Mouse (Mus musculus) hindbrain, postnatal 0 days (tissue): Measurements from ENCODE around the gene Plxdc2. TPM values are rescaled to one million over a fixed set of nuclear protein-coding genes. Genes with fewer than 3 reads are reported as not detected.

Source experiments
- ATAC-seq: fragments of 200-750 bp; cut with Nextera tagmentation; 2 replicates; pipeline ENCODE4 v1.8.0; 2017; ENCODE audit warnings: mild to moderate bottlenecking, moderate TSS enrichment, moderate library complexity
- DNase-seq: peaks from one replicate; pipeline ENCODE4 v3.0.0-alpha.2; 2015; ENCODE audit warnings: low spot score
- H3K27ac ChIP-seq: fragments of 300-500 bp; sonication (generic); 2 replicates; pipeline ENCODE4 v1.5.1; 2014; ENCODE audit warnings: mild to moderate bottlenecking
- H3K27me3 ChIP-seq: fragments of 300-500 bp; sonication (generic); 2 replicates; pipeline ENCODE4 v1.6.1; 2014; ENCODE audit warnings: low read length, mixed read lengths; ENCODE audit not compliant: insufficient read depth
- H3K36me3 ChIP-seq: fragments of 300-500 bp; sonication (generic); 2 replicates; pipeline ENCODE4 v1.6.1; 2014; ENCODE audit warnings: low read length, mixed read lengths; ENCODE audit not compliant: insufficient read depth
- H3K4me1 ChIP-seq: fragments of 300-500 bp; sonication (generic); 2 replicates; pipeline ENCODE4 v1.6.1; 2014; ENCODE audit warnings: antibody characterized with exemption, low read length, mixed read lengths; ENCODE audit not compliant: insufficient read depth
- H3K4me2 ChIP-seq: fragments of 300-500 bp; sonication (generic); 2 replicates; pipeline ENCODE4 v1.6.1; 2014; ENCODE audit warnings: low read depth, mild to moderate bottlenecking, low read length, moderate library complexity, mixed read lengths
- H3K4me3 ChIP-seq: fragments of 300-500 bp; sonication (generic); 2 replicates; pipeline ENCODE4 v1.5.1; 2014; ENCODE audit warnings: low read length
- H3K9ac ChIP-seq: fragments of 300-500 bp; sonication (generic); replicated peaks from 2 replicates; pipeline ENCODE4 v1.6.1; 2014; ENCODE audit warnings: mild to moderate bottlenecking, low read length, moderate library complexity, mixed read lengths
- H3K9me3 ChIP-seq: fragments of 300-500 bp; sonication (generic); 2 replicates; pipeline ENCODE4 v1.6.1; 2016; ENCODE audit warnings: low read length, mixed read lengths
- CTCF ChIP-seq: IDR thresholded peaks from 2 replicates; pipeline ENCODE4 v1.5.1; 2016; ENCODE audit warnings: antibody characterized with exemption, control low read depth, low read depth
- WGBS: fragments of 180-500 bp; shearing (Covaris S2); extraction: QIAGEN DNeasy Blood & Tissue Kit; methylation state at CpG from one replicate; pipeline ENCODE4 v1.1.7; 2014; 5-methylcytosine and 5-hydroxymethylcytosine counted together
- polyA plus RNA-seq: library from polyadenylated mRNA; unstranded; fragments of >200 nt; fragmentation: Nextera tagmentation; extraction: Ambion mirVana; gene quantifications from 2 replicates; pipeline ENCODE4 v1.2.1, GENCODE M21; 2015
- total RNA-seq: library from RNA; depleted of rRNA; stranded (reverse); fragments of >200 nt; gene quantifications from 2 replicates; pipeline ENCODE4 v1.2.3, GENCODE M21; 2014

Plxdc2 gene
- total and polyA plus RNA-seq, 2 experiments from 2014 or later, result 29.0 to 33.2 TPM

DNA sequence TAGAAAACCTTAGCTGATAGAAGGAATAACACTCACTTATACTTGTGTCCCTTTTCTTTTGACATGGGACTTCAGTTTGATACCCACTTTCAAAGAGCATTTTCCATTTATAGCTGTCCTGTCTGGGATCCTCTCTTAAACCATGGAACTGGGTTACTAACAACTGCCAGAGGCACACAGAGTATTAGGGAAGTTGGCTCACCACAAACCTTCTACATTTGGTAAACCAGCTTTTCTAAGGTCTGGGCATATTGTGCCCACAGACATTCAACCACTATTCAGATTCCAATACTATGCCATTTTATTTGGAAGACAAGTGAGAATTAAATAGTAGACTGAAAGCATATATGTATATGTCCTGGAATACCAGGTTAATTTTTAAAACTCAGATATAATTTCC lies 232.4 kb downstream of the Plxdc2 start:
- H3K27me3 ChIP-seq, result no peaks in the 10 kb centered on the region
- DNase-seq, result no peak
- H3K27ac ChIP-seq, result no peak overlapping the region
- H3K9ac ChIP-seq, result no peak overlapping the region
- no peak overlapping the region for H3K4me2 ChIP-seq
- no peaks in the 10 kb centered on the region for H3K36me3 ChIP-seq
- H3K4me1 ChIP-seq, result no peaks in the 10 kb centered on the region
- H3K9me3 ChIP-seq, result no peaks in the 10 kb centered on the region
- TF ChIP-seq CTCF, result no peak
- ATAC-seq, result no peak
- no peak overlapping the region for H3K4me3 ChIP-seq

DNA sequence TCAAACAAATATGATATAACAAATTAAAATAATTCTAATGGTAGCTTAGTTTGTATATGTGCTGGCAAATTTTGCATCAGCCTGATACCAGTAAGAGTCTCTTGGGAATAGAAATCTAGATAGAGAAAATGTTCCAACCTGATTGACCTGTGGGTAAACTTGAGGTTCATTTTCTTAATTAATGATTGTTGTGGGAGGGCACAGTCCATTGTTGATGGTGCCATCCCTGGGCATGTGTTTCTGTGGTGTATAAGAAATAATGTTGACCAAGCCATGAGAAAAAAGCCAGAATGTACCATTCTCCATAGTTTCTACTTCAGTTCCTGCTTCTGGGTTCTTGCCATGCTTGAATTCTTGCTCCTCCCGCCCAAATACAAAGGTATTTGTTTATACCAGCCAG lies 239.3 kb downstream of the Plxdc2 start:
- no peak for ATAC-seq
- no peaks in the 10 kb centered on the region for H3K27me3 ChIP-seq
- H3K4me3 ChIP-seq, result no peak overlapping the region
- no peak for DNase-seq
- no peak overlapping the region for H3K27ac ChIP-seq
- H3K9ac ChIP-seq, result no peak overlapping the region
- H3K36me3 ChIP-seq, result no peaks in the 10 kb centered on the region
- WGBS, result 68% methylated on average over 1 of the region's 1 CpGs
- H3K4me1 ChIP-seq, result no peaks in the 10 kb centered on the region
- no peaks in the 10 kb centered on the region for H3K9me3 ChIP-seq
- no peak overlapping the region for H3K4me2 ChIP-seq
- TF ChIP-seq CTCF, result no peak

DNA sequence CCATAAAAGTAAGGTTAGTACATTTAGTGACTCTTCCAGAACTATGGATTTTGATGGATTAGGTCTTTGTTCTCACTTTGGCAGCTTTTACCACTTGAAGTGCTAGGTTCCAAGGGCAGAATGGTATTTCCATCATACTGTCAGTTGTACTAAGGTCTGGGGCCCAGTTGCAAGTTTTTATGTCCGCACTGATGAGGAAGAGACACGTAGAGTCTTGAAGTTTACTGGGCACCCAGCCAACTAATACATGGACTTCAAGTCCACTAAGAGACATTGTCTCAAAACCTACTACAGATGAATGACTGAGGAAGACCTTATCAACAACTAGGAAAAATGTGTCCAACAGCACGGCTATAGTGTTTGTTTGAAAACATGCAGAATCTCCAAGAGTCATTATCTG lies 242.1 kb downstream of the Plxdc2 start:
- H3K27ac ChIP-seq, result no peak overlapping the region
- no peaks in the 10 kb centered on the region for H3K36me3 ChIP-seq
- no peak for DNase-seq
- H3K9me3 ChIP-seq, result no peaks in the 10 kb centered on the region
- no peak overlapping the region for H3K9ac ChIP-seq
- no peak for TF ChIP-seq CTCF
- WGBS, result 55% methylated on average over 3 of the region's 3 CpGs
- no peak for ATAC-seq
- no peak overlapping the region for H3K4me3 ChIP-seq
- H3K27me3 ChIP-seq, result no peaks in the 10 kb centered on the region
- H3K4me2 ChIP-seq, result no peak overlapping the region
- no peaks in the 10 kb centered on the region for H3K4me1 ChIP-seq

DNA sequence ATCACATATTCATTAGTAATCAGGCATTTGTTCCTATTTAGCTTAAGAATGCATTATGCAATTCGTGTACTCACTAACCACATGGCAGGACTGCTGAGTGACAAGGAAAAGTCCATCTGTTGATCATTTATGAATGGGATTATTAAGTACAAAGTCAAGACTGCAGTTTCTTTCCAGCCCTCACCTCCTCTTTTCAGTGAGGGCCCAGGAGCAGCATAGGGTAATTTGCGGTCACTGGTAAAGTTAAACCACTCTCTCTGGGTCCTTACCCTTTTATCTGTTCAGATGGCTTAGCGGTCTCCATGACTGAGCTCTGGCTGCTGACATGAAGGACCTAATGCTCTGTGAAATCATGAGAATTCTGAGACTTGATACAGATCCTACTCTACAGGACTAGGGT lies 248.2 kb downstream of the Plxdc2 start:
- no peak overlapping the region for H3K4me3 ChIP-seq
- H3K36me3 ChIP-seq, result no peaks in the 10 kb centered on the region
- no peak overlapping the region for H3K27ac ChIP-seq
- ATAC-seq (no peak), DNase-seq (no peak)
- no peaks in the 10 kb centered on the region for H3K4me1 ChIP-seq
- no peak overlapping the region for H3K9ac ChIP-seq
- no peaks in the 10 kb centered on the region for H3K9me3 ChIP-seq
- WGBS, result 80% methylated on average over 3 of the region's 3 CpGs
- H3K4me2 ChIP-seq, result no peak overlapping the region
- no peaks in the 10 kb centered on the region for H3K27me3 ChIP-seq
- no peak for TF ChIP-seq CTCF

DNA sequence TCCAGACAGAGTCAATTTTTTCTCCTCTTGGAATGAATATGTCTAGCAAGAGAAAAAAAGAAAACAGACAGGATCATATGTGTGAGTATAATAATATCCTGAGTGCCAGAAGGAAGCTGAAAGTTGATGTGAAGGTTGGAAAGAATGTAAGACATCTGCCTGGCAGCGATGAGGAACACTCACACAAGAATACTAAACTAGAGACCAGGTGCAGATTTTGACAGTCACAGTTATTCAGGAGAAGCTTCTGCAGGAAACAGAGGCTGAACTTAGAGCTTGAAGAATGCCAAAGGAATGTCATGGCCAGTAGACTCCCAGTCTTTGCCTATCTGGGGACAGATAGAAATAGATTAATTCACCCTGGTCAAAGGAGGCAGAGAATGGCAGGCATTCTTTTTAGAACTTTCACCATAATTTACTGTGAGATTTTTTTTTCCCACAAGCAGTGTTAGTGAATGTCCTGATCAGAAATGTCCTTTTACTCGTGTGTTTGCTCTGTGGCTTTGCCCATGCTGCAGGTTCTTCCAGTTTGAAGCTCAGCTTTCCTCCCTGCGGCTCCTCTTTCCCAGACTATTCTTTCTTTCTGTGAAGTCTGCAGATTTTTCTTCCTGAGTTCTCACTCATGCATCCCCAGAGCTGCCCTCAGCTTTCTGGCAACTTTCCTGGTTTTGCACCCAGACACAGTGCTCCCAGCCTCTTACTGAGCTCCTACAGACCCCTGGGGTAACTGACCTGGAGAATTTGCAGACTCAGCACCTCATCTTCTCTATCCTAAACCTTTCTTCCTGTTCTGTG lies 251.9 kb downstream of the Plxdc2 start:
- no peak overlapping the region for H3K4me2 ChIP-seq

DNA sequence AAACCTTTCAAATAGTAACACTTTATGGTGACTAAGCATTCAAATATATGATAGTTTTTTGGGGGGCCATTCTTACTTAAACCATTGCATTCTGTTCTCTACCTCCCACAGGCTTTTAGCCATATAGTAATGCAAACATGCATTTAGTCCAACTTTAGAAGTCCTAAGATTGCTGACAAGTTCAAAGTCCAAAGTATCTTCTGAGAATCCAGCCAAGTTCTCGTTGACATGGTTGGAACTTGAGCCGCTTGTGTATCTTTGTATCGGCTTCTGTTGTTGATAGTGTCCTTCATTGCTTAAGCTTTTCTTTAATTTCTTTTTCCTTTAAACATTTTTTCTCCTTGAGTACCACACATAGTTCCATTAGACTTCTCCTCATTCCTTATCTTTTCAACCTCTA lies 286.0 kb downstream of the Plxdc2 start:
- Histone ChIP-seq H3K27me3 (no peaks in the 10 kb centered on the region), H3K9me3 (no peaks in the 10 kb centered on the region), H3K4me1 (no peaks in the 10 kb centered on the region), H3K4me2 (no peak overlapping the region), H3K27ac (no peak overlapping the region), H3K4me3 (no peak overlapping the region), H3K9ac (no peak overlapping the region), H3K36me3 (no peaks in the 10 kb centered on the region)
- no peak for ATAC-seq
- DNase-seq, result no peak
- WGBS, result 96% methylated on average over 3 of the region's 3 CpGs
- no peak for TF ChIP-seq CTCF

More for the DNA sequence above, 251.9 kb downstream of the Plxdc2 start:
- Histone ChIP-seq H3K4me1 (no peaks in the 10 kb centered on the region), H3K27ac (no peak overlapping the region), H3K27me3 (no peaks in the 10 kb centered on the region), H3K9ac (no peak overlapping the region), H3K4me3 (no peak overlapping the region), H3K36me3 (no peaks in the 10 kb centered on the region), H3K9me3 (no peaks in the 10 kb centered on the region)
- WGBS, result 55% methylated on average over 3 of the region's 3 CpGs
- TF ChIP-seq CTCF, result no peak
- ATAC-seq (no peak), DNase-seq (no peak)

DNA sequence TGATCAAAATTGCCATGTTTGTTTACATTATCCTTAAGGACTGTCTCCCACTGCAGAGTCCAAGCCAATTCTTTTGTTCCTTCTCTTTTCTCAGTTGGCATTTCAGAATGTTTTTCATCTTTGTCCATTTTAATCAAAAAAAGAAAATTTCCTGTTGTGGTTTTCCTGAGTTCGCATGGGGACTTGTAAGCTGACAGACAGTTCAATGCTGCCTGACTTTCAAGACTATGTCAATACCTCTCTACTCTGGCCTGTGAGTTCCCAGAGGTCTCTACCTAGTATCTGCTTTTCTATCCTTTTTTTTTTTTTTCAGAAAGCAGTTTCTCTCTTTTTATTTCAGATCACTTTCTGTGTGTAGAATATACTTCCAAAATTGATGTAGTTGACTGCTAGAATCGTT lies 295.6 kb downstream of the Plxdc2 start:
- Histone ChIP-seq H3K4me2 (no peak overlapping the region), H3K27ac (no peak overlapping the region), H3K9me3 (no peaks in the 10 kb centered on the region), H3K36me3 (no peaks in the 10 kb centered on the region), H3K4me3 (no peak overlapping the region), H3K9ac (no peak overlapping the region), H3K27me3 (no peaks in the 10 kb centered on the region), H3K4me1 (no peaks in the 10 kb centered on the region)
- WGBS, result 84% methylated on average over 2 of the region's 2 CpGs
- no peak for ATAC-seq
- no peak for DNase-seq
- TF ChIP-seq CTCF, result no peak
